Mouse (Mus musculus) layer of hippocampus, adult 2 months (tissue): ENCODE data around the gene Tubgcp3. TPM values are rescaled to one million over a fixed set of nuclear protein-coding genes. Genes with fewer than 3 reads are reported as not detected.
"Not testable (repeated sequence)": the region's sequence is repeated elsewhere in the genome, so short reads cannot be mapped to it uniquely, and the experiment has no call there.

Experiments used
- DNase-seq, 2 experiments: peaks; one replicate each; pipeline ENCODE4 v3.0.0; 2022; ENCODE audit warnings: low spot score in 2 of 2
- H3K27ac ChIP-seq: fragments of 200-600 bp; 2 replicates; pipeline ENCODE4 v1.8.1; 2022
- H3K4me3 ChIP-seq: fragments of 200-600 bp; 2 replicates; pipeline ENCODE4 v1.8.1; 2022; ENCODE audit warnings: mild to moderate bottlenecking
- CTCF ChIP-seq: fragments of 200-600 bp; conservative IDR thresholded peaks from 2 replicates; pipeline ENCODE4 v1.8.1; 2022; ENCODE audit warnings: antibody characterized with exemption, mild to moderate bottlenecking, moderate library complexity
- long read RNA-seq, 2 experiments: library from polyadenylated mRNA; stranded (forward); transcript quantifications; one replicate each; pipeline ENCODE4 v2.0.0; 2021; ENCODE audit warnings: borderline mapping rate in 2 of 2
- total RNA-seq, 2 experiments: library from RNA; stranded (reverse); gene quantifications; 2 replicates each; pipeline ENCODE4 v1.2.3; 2021

Gene Tubgcp3
- total RNA-seq = 10 to 100 TPM; 35.7 to 37.4 TPM
- long read RNA-seq, experiment 1, transcript Tubgcp3-201 (22 exons, 3,797 nt) = major isoform, 16 of 32 reads
- long read RNA-seq, experiment 1, partial matches to known transcripts = 4 of 32 reads
- long read RNA-seq, experiment 1, other reads (novel, unspliced or antisense) = 11 of 32 reads
- long read RNA-seq, experiment 2, transcript Tubgcp3-201 (22 exons, 3,797 nt) = major isoform, 42 of 65 reads
- long read RNA-seq, experiment 2, partial matches to known transcripts = 7 of 65 reads
- long read RNA-seq, experiment 2, other reads (novel, unspliced or antisense) = 16 of 65 reads

- Histone ChIP-seq H3K4me3 (peak within 1 kb of the TSS; percentile 85), H3K27ac (peak within 1 kb of the TSS; percentile 96)
- no peak for TF ChIP-seq CTCF
- peak; percentile 89 to 92 for DNase-seq
These were observed at the start of gene Tubgcp3 for GRCm38 (mm10) chr8:12672056-12672881. TSS of gene Tubgcp3 (minus strand) at chr8:12672248.

DNA sequence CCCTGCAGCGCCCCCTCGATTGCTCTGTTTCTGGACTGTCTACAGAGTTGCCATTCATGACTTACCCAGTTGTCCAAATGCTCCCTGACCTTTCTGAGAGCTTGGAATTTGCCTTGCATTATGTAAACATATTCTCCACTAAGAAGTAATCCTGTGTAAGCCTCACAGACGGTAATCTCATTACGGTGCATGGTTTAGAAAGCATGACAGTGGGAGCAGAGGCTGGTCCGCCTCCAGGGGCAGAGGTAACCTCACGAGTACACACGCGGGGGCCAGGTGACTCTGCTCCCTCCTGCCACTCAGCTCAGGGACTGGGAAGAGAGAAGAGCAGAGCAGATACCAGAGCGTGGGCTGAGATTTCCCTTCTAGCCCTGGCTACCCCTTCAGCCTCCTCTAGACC lies 47.0 kb upstream of the Tubgcp3 start:
- Histone ChIP-seq H3K4me3 (no peak overlapping the region), H3K27ac (no peak overlapping the region)
- no peak for DNase-seq
- TF ChIP-seq CTCF = peak; percentile 34; the same call in 1 of the 2 replicates

DNA sequence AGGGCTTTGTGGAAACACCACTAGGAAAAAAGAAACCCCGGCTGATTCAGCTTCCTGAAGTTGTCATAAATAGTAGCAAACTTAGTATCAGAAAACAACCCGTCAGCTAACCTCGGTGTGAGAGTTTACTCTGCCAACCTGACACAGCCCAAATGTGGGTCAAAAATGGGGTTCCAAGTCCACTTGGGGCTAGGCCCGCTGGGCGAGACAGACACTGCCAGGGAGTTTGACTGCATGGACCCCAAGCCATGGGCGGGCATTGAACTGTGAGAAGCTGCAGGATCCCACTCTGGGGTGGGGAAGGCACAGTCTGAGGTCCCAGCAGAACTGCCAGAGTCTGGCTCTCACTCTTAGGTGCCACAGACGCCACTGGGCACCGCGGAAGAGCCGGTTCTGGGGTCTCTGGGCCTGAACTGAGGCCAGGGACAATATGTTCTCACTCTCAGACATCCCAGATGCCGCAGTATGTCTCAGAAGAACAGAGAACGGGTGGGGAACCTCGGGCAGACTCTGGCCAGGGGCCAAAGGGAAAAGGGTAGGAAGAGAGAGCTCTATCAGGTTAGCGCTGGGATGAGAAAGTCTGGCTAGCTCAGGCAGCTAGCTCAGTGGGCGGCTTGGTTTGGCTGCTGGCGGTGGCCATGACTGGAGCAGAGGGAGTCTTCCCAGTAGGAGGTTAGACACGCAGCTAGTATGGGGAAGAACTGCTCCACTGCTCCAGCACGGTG lies 44.0 kb upstream of the Tubgcp3 start:
- no peak for TF ChIP-seq CTCF
- Histone ChIP-seq H3K27ac (no peak overlapping the region), H3K4me3 (no peak overlapping the region)
- no peak for DNase-seq

DNA sequence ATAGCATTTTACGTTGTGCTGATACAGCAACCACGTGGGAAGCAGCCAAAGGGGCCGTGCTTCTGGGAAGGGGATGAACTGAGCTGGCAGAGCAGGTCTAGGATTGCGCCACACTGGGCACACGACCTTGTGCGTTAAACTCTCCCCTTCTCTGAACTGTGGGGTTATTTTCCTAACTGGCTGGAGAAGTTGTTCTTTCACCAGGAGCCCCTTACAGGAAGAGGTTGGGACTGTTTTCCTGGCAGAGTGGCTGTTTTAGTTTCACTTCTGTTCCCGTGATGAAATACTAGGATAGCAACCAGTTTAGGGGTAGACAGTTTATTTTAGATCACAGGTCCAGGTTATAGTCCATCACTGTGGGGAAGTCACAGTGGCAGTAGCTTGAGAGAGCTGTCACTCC lies 39.6 kb upstream of the Tubgcp3 start:
- H3K4me3 ChIP-seq = no peak overlapping the region
- no peak for TF ChIP-seq CTCF
- H3K27ac ChIP-seq = no peak overlapping the region
- no peak for DNase-seq

DNA sequence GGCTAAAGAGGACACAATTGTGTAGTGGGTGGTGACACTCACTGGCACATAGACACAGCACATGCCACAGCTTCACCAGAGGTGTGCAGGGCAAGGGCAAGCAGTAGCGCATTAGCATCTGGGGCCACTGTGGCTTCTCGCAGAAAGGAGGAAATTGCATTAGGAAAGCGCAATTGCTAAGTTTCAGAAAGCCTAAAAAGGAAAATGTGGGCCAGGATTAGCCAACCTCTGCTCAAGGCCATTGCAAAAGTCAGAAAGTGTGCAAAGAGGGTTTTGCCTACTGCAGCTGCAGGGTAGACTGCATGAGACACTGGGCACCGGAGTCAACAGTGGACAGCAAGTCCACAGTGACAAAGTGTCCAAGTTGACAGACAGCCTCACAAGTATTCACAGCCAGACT lies 31.5 kb upstream of the Tubgcp3 start:
- no peak for TF ChIP-seq CTCF
- Histone ChIP-seq H3K27ac (no peak overlapping the region), H3K4me3 (no peak overlapping the region)
- no peak for DNase-seq

DNA sequence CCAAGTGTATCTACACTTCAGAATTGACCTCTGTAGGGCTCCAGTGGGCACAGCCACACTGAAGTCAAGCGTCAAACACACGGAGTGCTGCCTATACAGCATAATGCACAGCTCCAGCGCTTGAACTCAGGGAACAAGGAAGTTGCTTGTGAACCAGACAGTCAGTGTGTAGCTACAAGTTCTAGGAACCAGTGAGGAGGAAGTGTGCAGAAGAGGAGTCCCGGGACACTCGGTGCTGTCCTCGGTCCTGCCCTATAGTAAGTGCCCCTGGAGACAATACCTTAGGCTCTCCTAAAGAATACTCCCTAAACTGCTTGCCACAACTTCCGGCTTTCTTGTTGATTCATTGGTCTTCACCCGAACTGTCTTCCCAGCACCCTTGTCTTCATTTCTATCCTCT lies 30.2 kb upstream of the Tubgcp3 start:
- TF ChIP-seq CTCF = no peak
- Histone ChIP-seq H3K27ac (no peak overlapping the region), H3K4me3 (no peak overlapping the region)
- no peak for DNase-seq

DNA sequence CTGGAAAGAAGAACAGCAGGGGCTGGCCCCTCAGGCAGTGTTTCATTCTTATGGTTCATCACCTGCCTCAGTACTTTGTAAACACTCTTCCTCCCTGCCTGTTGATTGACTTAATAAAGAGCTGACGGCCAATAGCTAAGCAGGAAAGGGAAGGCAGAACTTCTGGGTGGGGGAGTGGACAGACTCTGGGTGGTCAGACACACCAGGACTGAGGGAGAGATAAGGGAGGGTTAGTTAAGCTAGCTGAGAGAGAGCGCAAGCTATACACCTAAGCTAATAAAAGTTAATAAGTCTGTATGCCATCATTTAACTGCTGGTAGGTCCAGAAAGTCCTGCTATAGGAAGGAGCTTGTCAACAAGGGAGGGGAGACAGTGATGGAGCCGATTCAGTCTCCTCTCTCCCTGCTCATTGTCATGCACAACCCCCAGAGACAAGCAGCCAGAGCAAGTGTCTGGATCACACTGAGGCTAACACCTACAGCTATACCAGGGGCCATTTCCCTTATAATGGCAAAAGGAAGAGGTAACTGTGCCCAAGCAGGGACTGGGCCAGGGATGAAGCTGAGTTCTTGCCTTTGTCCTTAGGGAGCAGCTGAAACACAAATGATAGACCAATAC lies 26.7 kb upstream of the Tubgcp3 start:
- DNase-seq = no peak
- Histone ChIP-seq H3K27ac (no peak overlapping the region), H3K4me3 (no peak overlapping the region)
- no peak for TF ChIP-seq CTCF

DNA sequence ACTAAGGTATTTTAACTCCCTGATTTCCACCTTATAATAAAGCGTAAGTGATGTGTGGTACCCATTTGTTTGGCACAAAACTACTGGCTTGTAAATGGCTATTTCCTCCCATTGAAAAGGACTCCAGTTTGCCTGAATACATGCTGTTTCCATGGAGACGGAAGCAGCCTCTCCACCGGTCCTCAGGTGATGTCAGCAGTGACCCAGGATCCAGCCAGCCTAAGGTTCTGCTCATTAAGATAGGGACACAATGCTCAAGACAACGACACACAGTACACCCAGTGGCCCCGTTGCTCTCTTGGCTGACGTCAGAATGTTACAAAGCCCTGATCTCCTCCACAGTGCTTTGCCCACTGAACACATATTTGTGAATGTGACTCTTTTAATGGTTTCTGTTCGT lies 16.8 kb upstream of the Tubgcp3 start:
- TF ChIP-seq CTCF = no peak
- no peak overlapping the region for H3K27ac ChIP-seq
- no peak overlapping the region for H3K4me3 ChIP-seq
- no peak for DNase-seq

- DNase-seq = peak; percentile 68 to 91
- Histone ChIP-seq H3K4me3 (no peak overlapping the region), H3K27ac (no peak overlapping the region)
- peak; percentile 93 for TF ChIP-seq CTCF
These were observed 5.5 kb upstream of the Tubgcp3 start for GRCm38 (mm10) chr8:12677529-12677928.

- peak overlapping the region; percentile 85 for H3K4me3 ChIP-seq
- peak in 1 of 2 experiments; percentile 25 for DNase-seq
- peak overlapping the region; percentile 96 for H3K27ac ChIP-seq
- no peak for TF ChIP-seq CTCF
These were observed 484 bp downstream of the Tubgcp3 start for GRCm38 (mm10) chr8:12671473-12672055.

- Histone ChIP-seq H3K27ac (no peak overlapping the region), H3K4me3 (peak overlapping the region; percentile 85)
- DNase-seq = no peak
- TF ChIP-seq CTCF = no peak
These were observed 1.1 kb downstream of the Tubgcp3 start for GRCm38 (mm10) chr8:12670965-12671364.

DNA sequence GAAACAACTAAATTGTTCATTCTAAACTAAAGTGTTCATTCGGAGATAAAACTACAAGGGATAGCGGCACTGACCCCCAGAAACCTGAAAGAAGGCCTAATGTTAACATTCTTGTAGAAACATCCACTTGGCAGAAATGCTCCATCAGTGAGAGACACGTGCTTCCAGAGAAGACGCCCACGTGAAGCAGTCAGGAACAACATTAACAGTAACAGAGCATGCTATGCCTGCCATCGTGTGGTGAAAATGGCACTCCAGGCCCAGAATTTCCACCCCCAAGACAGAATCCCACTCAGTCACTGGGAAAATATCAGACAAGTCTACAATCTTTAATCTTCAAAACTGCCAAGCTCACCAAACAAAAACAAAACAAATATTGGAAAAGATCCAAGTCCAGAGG lies 3.2 kb downstream of the Tubgcp3 start:
- Histone ChIP-seq H3K27ac (no peak overlapping the region), H3K4me3 (no peak overlapping the region)
- TF ChIP-seq CTCF = peak; percentile 80
- DNase-seq = peak; percentile 56 to 66

- DNase-seq, H3K27ac ChIP-seq, H3K4me3 ChIP-seq: not testable (repeated sequence)
These were observed 5.5 kb downstream of the Tubgcp3 start for GRCm38 (mm10) chr8:12666530-12666929.
